Mouse (Mus musculus) forebrain, embryonic 11.5 days (tissue): ENCODE measurements around the gene 4930558K02Rik. TPM values are rescaled to one million over a fixed set of nuclear protein-coding genes. Genes with fewer than 3 reads are reported as not detected.

Source experiments
- ATAC-seq: fragments of 200-750 bp; cut with Nextera tagmentation; replicated peaks from 2 replicates; pipeline ENCODE4 v1.8.0; 2017; ENCODE audit warnings: moderate TSS enrichment; ENCODE audit not compliant: low FRiP score
- DNase-seq: peaks from one replicate; pipeline ENCODE4 v3.0.0-alpha.2; 2017; ENCODE audit warnings: low spot score
- H3K27ac ChIP-seq: fragments of 300-500 bp; sonication (generic); 2 replicates; pipeline ENCODE4 v1.5.1; 2014; ENCODE audit warnings: low read depth, low read length
- H3K27me3 ChIP-seq: fragments of 300-500 bp; sonication (generic); 2 replicates; pipeline ENCODE4 v1.6.1; 2014; ENCODE audit warnings: mild to moderate bottlenecking, low read length, mixed read lengths; ENCODE audit not compliant: control insufficient read depth, insufficient read depth
- H3K36me3 ChIP-seq: fragments of 300-500 bp; sonication (generic); 2 replicates; pipeline ENCODE4 v1.6.1; 2014; ENCODE audit warnings: mild to moderate bottlenecking, low read length, moderate library complexity, mixed read lengths; ENCODE audit not compliant: control insufficient read depth, insufficient read depth
- H3K4me1 ChIP-seq: fragments of 300-500 bp; sonication (generic); replicated peaks from 2 replicates; pipeline ENCODE4 v1.6.1; 2014; ENCODE audit warnings: low read length, mixed read lengths; ENCODE audit not compliant: control insufficient read depth, insufficient read depth
- H3K4me2 ChIP-seq: fragments of 300-500 bp; sonication (generic); 2 replicates; pipeline ENCODE4 v1.6.1; 2014; ENCODE audit warnings: low read depth, mild to moderate bottlenecking, low read length, moderate library complexity, mixed read lengths; ENCODE audit not compliant: severe bottlenecking
- H3K4me3 ChIP-seq: fragments of 300-500 bp; sonication (generic); 2 replicates; pipeline ENCODE4 v1.5.1; 2014; ENCODE audit warnings: low read depth, low read length
- H3K9ac ChIP-seq: fragments of 300-500 bp; sonication (generic); 2 replicates; pipeline ENCODE4 v1.6.1; 2014; ENCODE audit warnings: low read length
- H3K9me3 ChIP-seq: fragments of 300-500 bp; sonication (generic); 2 replicates; pipeline ENCODE4 v1.6.1; 2016; ENCODE audit warnings: low read length, mixed read lengths; ENCODE audit not compliant: control insufficient read depth
- WGBS: fragments of 180-500 bp; shearing (Covaris S2); extraction: QIAGEN DNeasy Blood & Tissue Kit; methylation state at CpG from one replicate; pipeline ENCODE4 v1.1.7; 2014; 5-methylcytosine and 5-hydroxymethylcytosine counted together
- polyA plus RNA-seq: library from polyadenylated mRNA; unstranded; fragments of >200 nt; fragmentation: Nextera tagmentation; extraction: Ambion mirVana; gene quantifications from 2 replicates; pipeline ENCODE4 v1.2.1, GENCODE M21; 2014

4930558K02Rik gene
- polyA plus RNA-seq, 1 experiment from 2014 or later = not detected

- Histone ChIP-seq H3K27me3 (no peaks in the 10 kb centered on the region), H3K9ac (no peak overlapping the region), H3K27ac (no peak overlapping the region), H3K4me1 (no peaks in the 10 kb centered on the region), H3K4me3 (no peak overlapping the region), H3K36me3 (no peaks in the 10 kb centered on the region), H3K9me3 (no peaks in the 10 kb centered on the region), H3K4me2 (no peak overlapping the region)
- DNase-seq = no peak
- 68% methylated on average over 2 of the region's 2 CpGs for WGBS
- ATAC-seq = no peak
Observed at GRCm38 (mm10) chr1:161907795-161908457, 71.5 kb downstream of the 4930558K02Rik start.

GRCm38 (mm10) chr1:161907111-161907510, 72.3 kb downstream of the 4930558K02Rik start:
- H3K27me3 ChIP-seq = no peaks in the 10 kb centered on the region
- WGBS = 92% methylated on average over 4 of the region's 4 CpGs
- no peak for ATAC-seq

DNA sequence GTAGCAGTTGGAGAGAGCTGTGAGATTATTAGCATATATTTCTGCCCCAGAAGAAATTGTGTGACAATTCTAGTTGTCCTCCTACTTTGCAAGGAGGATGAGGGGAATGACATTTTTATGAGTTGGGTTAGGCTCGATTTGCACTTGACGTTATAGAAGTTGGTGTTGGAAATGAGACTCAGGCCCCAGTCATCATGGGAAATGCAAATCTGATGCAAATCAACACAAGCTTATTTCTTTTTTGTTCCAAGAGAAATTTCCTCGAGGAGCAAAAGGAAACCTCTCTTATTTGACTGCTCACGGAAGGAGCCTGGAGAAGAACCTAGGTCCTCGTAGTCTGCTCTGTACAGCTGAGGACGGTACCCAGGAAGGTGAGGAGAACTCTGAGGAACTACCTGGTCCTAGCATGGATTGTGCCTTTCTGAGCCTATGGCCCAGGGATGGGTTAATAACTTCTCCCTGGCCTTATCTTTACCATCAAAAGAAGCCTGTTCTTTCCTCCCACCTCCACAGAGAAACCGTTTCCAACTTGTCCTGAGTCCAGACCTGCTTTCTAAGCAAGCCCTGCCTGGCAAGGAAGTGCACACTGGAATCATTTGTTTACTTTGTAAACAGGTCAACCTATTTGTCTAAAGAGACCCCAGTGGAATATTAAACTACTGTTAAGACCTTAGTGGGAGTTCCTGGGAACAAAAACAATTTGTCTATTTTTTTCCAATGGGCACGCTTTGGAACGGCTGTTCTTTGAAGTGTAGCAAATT, 76.6 kb downstream of the 4930558K02Rik start:
- Histone ChIP-seq H3K27ac (no peak overlapping the region), H3K4me3 (no peak overlapping the region), H3K9ac (no peak overlapping the region), H3K4me2 (no peak overlapping the region), H3K4me1 (no peaks in the 10 kb centered on the region), H3K27me3 (no peaks in the 10 kb centered on the region), H3K36me3 (no peaks in the 10 kb centered on the region), H3K9me3 (no peaks in the 10 kb centered on the region)
- WGBS = 85% methylated on average over 9 of the region's 9 CpGs
- no peak for ATAC-seq
- no peak for DNase-seq

More at GRCm38 (mm10) chr1:161907111-161907510, 72.3 kb downstream of the 4930558K02Rik start:
- no peak for DNase-seq
- no peak overlapping the region for H3K4me3 ChIP-seq
- no peak overlapping the region for H3K4me2 ChIP-seq
- no peak overlapping the region for H3K9ac ChIP-seq
- no peak overlapping the region for H3K27ac ChIP-seq
- H3K36me3 ChIP-seq = no peaks in the 10 kb centered on the region
- H3K4me1 ChIP-seq = no peaks in the 10 kb centered on the region
- H3K9me3 ChIP-seq = no peaks in the 10 kb centered on the region

GRCm38 (mm10) chr1:161900129-161900528, 79.3 kb downstream of the 4930558K02Rik start:
- Histone ChIP-seq H3K4me1 (no peaks in the 10 kb centered on the region), H3K36me3 (no peaks in the 10 kb centered on the region), H3K9me3 (no peaks in the 10 kb centered on the region), H3K4me3 (no peak overlapping the region), H3K9ac (no peak overlapping the region), H3K27ac (no peak overlapping the region), H3K4me2 (no peak overlapping the region), H3K27me3 (no peaks in the 10 kb centered on the region)
- ATAC-seq = no peak
- whole genome bisulfite sequencing = 63% methylated on average over 2 of the region's 2 CpGs
- no peak for DNase-seq

DNA sequence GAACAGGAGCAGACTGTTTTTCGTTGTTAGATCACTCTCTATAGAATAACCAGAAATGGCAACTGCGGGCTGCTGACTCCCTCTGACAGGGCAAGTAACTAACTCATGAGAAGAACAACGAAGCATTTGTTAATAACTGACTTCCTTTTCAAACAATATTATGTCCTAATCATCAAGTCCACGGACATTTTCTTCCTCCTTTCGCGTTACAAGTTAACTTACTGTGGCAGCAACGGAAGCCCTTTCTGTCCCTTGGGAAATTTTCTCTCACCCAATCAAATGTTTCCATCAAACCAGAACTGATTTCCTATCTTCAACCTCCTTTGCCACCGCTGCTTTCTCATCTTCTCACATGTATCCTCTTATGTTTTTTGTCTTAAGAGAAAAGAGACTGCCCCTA, 82.2 kb downstream of the 4930558K02Rik start:
- Histone ChIP-seq H3K9me3 (no peaks in the 10 kb centered on the region), H3K4me1 (no peaks in the 10 kb centered on the region), H3K9ac (no peak overlapping the region), H3K4me2 (no peak overlapping the region), H3K36me3 (no peaks in the 10 kb centered on the region), H3K4me3 (no peak overlapping the region), H3K27me3 (no peaks in the 10 kb centered on the region), H3K27ac (no peak overlapping the region)
- no peak for DNase-seq
- ATAC-seq = no peak
- WGBS = 85% methylated on average over 8 of the region's 8 CpGs

GRCm38 (mm10) chr1:161896130-161896529, 83.3 kb downstream of the 4930558K02Rik start:
- Histone ChIP-seq H3K27ac (no peak overlapping the region), H3K36me3 (no peaks in the 10 kb centered on the region)
- WGBS = 81% methylated on average over 10 of the region's 10 CpGs

DNA sequence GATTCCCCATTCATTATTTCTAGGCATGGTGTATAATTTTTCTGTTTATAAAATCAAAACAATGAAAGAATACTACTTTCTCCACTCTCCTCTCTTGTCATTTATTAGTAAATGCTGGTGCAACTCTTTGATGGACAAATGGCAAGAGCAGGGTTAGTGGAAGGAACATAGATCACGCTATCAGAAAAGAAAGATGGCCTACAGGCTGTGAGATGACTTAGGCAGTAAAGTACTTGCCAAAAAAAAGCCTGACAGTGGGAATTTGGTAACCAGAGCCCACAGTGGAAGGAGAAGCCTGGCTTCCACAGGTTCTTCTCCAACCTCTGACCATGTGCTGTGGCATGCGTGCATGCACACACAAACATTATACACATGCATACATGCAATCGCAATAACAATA, 84.4 kb downstream of the 4930558K02Rik start:
- DNase-seq (no peak), ATAC-seq (no peak)
- WGBS = 94% methylated on average over 3 of the region's 3 CpGs
- Histone ChIP-seq H3K4me1 (no peaks in the 10 kb centered on the region), H3K4me3 (no peak overlapping the region), H3K9me3 (no peaks in the 10 kb centered on the region), H3K27me3 (no peaks in the 10 kb centered on the region), H3K27ac (no peak overlapping the region), H3K4me2 (no peak overlapping the region), H3K9ac (no peak overlapping the region), H3K36me3 (no peaks in the 10 kb centered on the region)

More at GRCm38 (mm10) chr1:161896130-161896529, 83.3 kb downstream of the 4930558K02Rik start:
- Histone ChIP-seq H3K27me3 (no peaks in the 10 kb centered on the region), H3K9me3 (no peaks in the 10 kb centered on the region), H3K4me3 (no peak overlapping the region), H3K4me1 (no peaks in the 10 kb centered on the region), H3K4me2 (no peak overlapping the region), H3K9ac (no peak overlapping the region)
- ATAC-seq (no peak), DNase-seq (no peak)

- WGBS = 78% methylated on average over 2 of the region's 2 CpGs
Observed at GRCm38 (mm10) chr1:161894553-161894952, 84.9 kb downstream of the 4930558K02Rik start.

More at GRCm38 (mm10) chr1:161894553-161894952, 84.9 kb downstream of the 4930558K02Rik start:
- H3K27me3 ChIP-seq = no peaks in the 10 kb centered on the region
- H3K36me3 ChIP-seq = no peaks in the 10 kb centered on the region
- no peak overlapping the region for H3K4me2 ChIP-seq
- H3K27ac ChIP-seq = no peak overlapping the region
- H3K9me3 ChIP-seq = no peaks in the 10 kb centered on the region
- no peak overlapping the region for H3K4me3 ChIP-seq
- no peaks in the 10 kb centered on the region for H3K4me1 ChIP-seq
- no peak for ATAC-seq
- no peak for DNase-seq
- no peak overlapping the region for H3K9ac ChIP-seq
